Mouse (Mus musculus) liver, embryonic 12.5 days (tissue): Measurements from ENCODE around the gene Gm11639. TPM values are rescaled to one million over a fixed set of nuclear protein-coding genes. Genes with fewer than 3 reads are reported as not detected.

Experiments
- ATAC-seq: fragments of 200-750 bp; cut with Nextera tagmentation; 2 replicates; pipeline ENCODE4 v1.8.0; 2017; ENCODE audit warnings: moderate number of reproducible peaks, mild to moderate bottlenecking, moderate library complexity
- H3K27ac ChIP-seq: fragments of 300-500 bp; sonication (generic); 2 replicates; pipeline ENCODE4 v1.5.1; 2016; ENCODE audit warnings: mild to moderate bottlenecking
- H3K27me3 ChIP-seq: fragments of 300-500 bp; sonication (generic); replicated peaks from 2 replicates; pipeline ENCODE4 v1.6.1; 2016; ENCODE audit warnings: mild to moderate bottlenecking, moderate library complexity
- H3K36me3 ChIP-seq: fragments of 300-500 bp; sonication (generic); 2 replicates; pipeline ENCODE4 v1.6.1; 2016; ENCODE audit warnings: mild to moderate bottlenecking, moderate library complexity
- H3K4me1 ChIP-seq: fragments of 300-500 bp; sonication (generic); 2 replicates; pipeline ENCODE4 v1.6.1; 2016
- H3K4me2 ChIP-seq: fragments of 300-500 bp; sonication (generic); 2 replicates; pipeline ENCODE4 v1.6.1; 2016; ENCODE audit warnings: mild to moderate bottlenecking, moderate library complexity
- H3K4me3 ChIP-seq: fragments of 300-500 bp; sonication (generic); 2 replicates; pipeline ENCODE4 v1.5.1; 2016; ENCODE audit warnings: mild to moderate bottlenecking, moderate library complexity
- H3K9ac ChIP-seq: fragments of 300-500 bp; sonication (generic); 2 replicates; pipeline ENCODE4 v1.6.1; 2016; ENCODE audit warnings: mild to moderate bottlenecking, moderate library complexity
- H3K9me3 ChIP-seq: fragments of 300-500 bp; sonication (generic); replicated peaks from 2 replicates; pipeline ENCODE4 v1.6.1; 2016; ENCODE audit warnings: mild to moderate bottlenecking, moderate library complexity
- WGBS: fragments of 180-500 bp; shearing (Covaris S2); methylation state at CpG from one replicate; pipeline ENCODE4 v1.1.7; 2016; ENCODE audit not compliant: insufficient replicate concordance; 5-methylcytosine and 5-hydroxymethylcytosine counted together
- polyA plus RNA-seq: library from polyadenylated mRNA; unstranded; fragments of >200 nt; fragmentation: Nextera tagmentation; extraction: Ambion mirVana; gene quantifications from 2 replicates; pipeline ENCODE4 v1.2.1, GENCODE M21; 2016

Gm11639 gene
- polyA plus RNA-seq, 1 experiment from 2014 or later, result 0.05 TPM

- Histone ChIP-seq H3K27ac (no peak overlapping the region), H3K4me1 (peaks cover 52% of the 10 kb centered on the region), H3K36me3 (peaks cover 17% of the 10 kb centered on the region), H3K9ac (no peak overlapping the region), H3K4me3 (no peak overlapping the region), H3K4me2 (peak overlapping the region; percentile 62), H3K27me3 (peaks cover 14% of the 10 kb centered on the region), H3K9me3 (peaks cover 9% of the 10 kb centered on the region)
- WGBS, result 55% methylated on average over 6 of the region's 6 CpGs
- 0 out of 2 replicates have a peak, but pooled peaks have one; percentile 40 for ATAC-seq
Measured at GRCm38 (mm10) chr11:105159673-105160360, 474.3 kb downstream of the Gm11639 start.

- Histone ChIP-seq H3K9me3 (peaks cover 16% of the 10 kb centered on the region), H3K9ac (no peak overlapping the region), H3K27me3 (peaks cover 30% of the 10 kb centered on the region), H3K4me3 (no peak overlapping the region), H3K36me3 (peaks cover 33% of the 10 kb centered on the region), H3K4me1 (peaks cover 42% of the 10 kb centered on the region), H3K4me2 (no peak overlapping the region), H3K27ac (no peak overlapping the region)
- ATAC-seq, result no peak
- 85% methylated on average over 2 of the region's 2 CpGs for WGBS
Measured at GRCm38 (mm10) chr11:105161411-105161810, 475.9 kb downstream of the Gm11639 start.

- Histone ChIP-seq H3K36me3 (peaks cover 48% of the 10 kb centered on the region), H3K9me3 (peaks cover 16% of the 10 kb centered on the region), H3K4me2 (0 out of 2 replicates have a peak overlapping the region, but pooled peaks have one; percentile 4), H3K9ac (no peak overlapping the region), H3K27me3 (peaks cover 43% of the 10 kb centered on the region), H3K4me1 (peaks cover 9% of the 10 kb centered on the region; the same call in 1 of the 2 replicates), H3K4me3 (no peak overlapping the region), H3K27ac (no peak overlapping the region)
- ATAC-seq, result peak; percentile 25; the same call in 1 of the 2 replicates
- 69% methylated on average over 69 of the region's 69 CpGs for WGBS
Measured at GRCm38 (mm10) chr11:105164516-105165510, 479.3 kb downstream of the Gm11639 start.

GRCm38 (mm10) chr11:105166780-105167179, 481.3 kb downstream of the Gm11639 start:
- no peak overlapping the region for H3K9ac ChIP-seq
- H3K27me3 ChIP-seq, result peaks cover 43% of the 10 kb centered on the region
- no peak overlapping the region for H3K4me2 ChIP-seq
- ATAC-seq, result no peak
- H3K4me3 ChIP-seq, result no peak overlapping the region
- H3K36me3 ChIP-seq, result peaks cover 46% of the 10 kb centered on the region
- peaks cover 12% of the 10 kb centered on the region for H3K4me1 ChIP-seq
- peaks cover 16% of the 10 kb centered on the region for H3K9me3 ChIP-seq
- 84% methylated on average over 10 of the region's 10 CpGs for WGBS
- H3K27ac ChIP-seq, result no peak overlapping the region

Other genes with a start within 250 kb of the Gm11639 start
- 9.4 and 10.2 TPM in 2 replicates for gene Kansl1, start 216.8 kb upstream of the Gm11639 start, polyA plus RNA-seq
- 32.2 and 33.1 TPM in 2 replicates for gene Cdc27, start 135.1 kb upstream of the Gm11639 start, polyA plus RNA-seq
- 1.5 and 3.5 TPM in 2 replicates for gene Myl4, start 135.0 kb upstream of the Gm11639 start, polyA plus RNA-seq
- 33.1 and 36.4 TPM in 2 replicates for gene Itgb3, start 77.7 kb upstream of the Gm11639 start, polyA plus RNA-seq